Mouse (Mus musculus) brain, embryonic 14.5 days (tissue): Measurements from ENCODE around the gene Arfrp1. TPM values are rescaled to one million over a fixed set of nuclear protein-coding genes. Genes with fewer than 3 reads are reported as not detected.

Source experiments
- DNase-seq: peaks from one replicate; pipeline ENCODE4 v3.0.0-alpha.2; 2011; ENCODE audit warnings: low read depth
- CTCF ChIP-seq: fragments of 200-500 bp; IDR thresholded peaks from 2 replicates; pipeline ENCODE4 v1.5.1; 2012; ENCODE audit warnings: inconsistent platforms, mild to moderate bottlenecking, moderate library complexity, borderline replicate concordance; ENCODE audit not compliant: insufficient read depth, insufficient read length; ENCODE audit errors: extremely low read depth
- POLR2A ChIP-seq: fragments of 200-500 bp; IDR thresholded peaks from 2 replicates; pipeline ENCODE4 v1.6.1; 2012; ENCODE audit warnings: mild to moderate bottlenecking, inconsistent platforms, borderline replicate concordance; ENCODE audit not compliant: poor library complexity, insufficient read depth, insufficient read length, severe bottlenecking; ENCODE audit errors: extremely low read depth
- polyA plus RNA-seq: library from polyadenylated mRNA; depleted of rRNA; stranded (reverse); fragments of >200 nt; gene quantifications from 2 replicates; pipeline ENCODE4 v1.2.3, GENCODE M21; 2012; rRNA removed

The Arfrp1 gene
- polyA plus RNA-seq, 1 experiment: 92.9 TPM

DNA sequence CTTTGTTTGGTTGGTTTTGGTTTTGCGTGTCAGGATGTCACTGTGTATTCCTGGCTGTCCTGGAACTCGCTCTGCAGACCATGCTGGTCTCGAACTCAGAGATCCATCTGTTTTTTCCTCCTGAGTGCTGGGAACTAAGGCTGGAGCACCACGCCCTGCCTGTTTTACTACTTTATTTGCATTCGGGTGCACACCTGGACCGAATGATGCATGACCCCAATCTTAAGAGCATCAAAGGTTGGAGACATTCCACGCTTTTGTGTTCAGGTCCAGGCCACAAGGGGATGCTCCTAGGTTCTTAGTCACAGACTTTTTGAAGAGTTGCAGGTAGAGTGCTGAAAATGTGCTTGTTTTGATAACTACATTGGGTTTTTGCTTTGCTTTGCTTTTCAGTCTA lies 45.1 kb downstream of the Arfrp1 start:
- TF ChIP-seq CTCF (no peak), POLR2A (no peak)
- no peak for DNase-seq

DNA sequence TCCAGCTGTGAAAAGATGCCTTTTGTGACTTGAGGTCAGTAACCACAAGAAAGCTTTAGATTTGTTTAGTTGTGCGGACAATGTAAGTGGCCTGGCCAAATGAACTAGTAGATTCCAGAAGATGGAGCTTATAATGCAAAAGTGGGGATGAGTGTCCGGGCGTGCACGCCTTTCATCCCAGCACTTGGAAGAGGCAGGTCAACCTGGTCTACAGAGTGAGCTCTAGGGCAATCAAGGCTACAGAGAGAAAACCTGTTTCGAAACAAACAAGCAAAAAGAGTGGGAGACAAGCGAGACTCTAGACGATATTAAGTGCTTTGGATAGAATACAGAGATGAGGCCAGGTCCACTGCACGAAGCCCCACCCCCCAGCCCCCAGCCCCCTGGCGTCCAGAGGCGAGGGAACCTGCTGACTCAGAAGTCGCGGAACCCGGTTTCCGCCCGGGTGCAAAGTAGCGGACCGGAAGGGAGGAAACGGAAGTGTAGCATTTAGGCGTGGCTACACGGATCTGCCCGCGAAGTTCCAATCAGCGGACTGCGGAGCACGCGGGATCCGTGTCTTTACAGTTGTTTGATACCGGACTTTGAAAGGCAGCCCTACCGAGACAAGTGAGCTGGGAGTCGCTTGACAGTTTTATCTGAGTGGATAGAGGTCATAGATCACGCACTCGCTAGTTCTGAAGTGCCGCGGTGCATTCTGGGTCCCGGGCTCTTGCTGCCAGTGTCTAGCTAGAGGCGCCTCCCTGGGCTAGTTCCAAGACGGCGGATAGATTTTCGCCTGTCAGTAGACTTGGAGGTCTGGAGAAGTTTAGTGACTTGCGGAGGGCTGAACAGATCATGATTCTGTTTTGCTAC lies 45.7 kb downstream of the Arfrp1 start, which contains the start of gene Rtel1:
TSS of gene Rtel1 (plus strand) at position 492 of the 855 bp plus-strand sequence.
- DNase-seq: peak; percentile 96
- TF ChIP-seq CTCF (0 out of 2 replicates have a peak, but pooled peaks have one; percentile 5), POLR2A (no peak)

DNA sequence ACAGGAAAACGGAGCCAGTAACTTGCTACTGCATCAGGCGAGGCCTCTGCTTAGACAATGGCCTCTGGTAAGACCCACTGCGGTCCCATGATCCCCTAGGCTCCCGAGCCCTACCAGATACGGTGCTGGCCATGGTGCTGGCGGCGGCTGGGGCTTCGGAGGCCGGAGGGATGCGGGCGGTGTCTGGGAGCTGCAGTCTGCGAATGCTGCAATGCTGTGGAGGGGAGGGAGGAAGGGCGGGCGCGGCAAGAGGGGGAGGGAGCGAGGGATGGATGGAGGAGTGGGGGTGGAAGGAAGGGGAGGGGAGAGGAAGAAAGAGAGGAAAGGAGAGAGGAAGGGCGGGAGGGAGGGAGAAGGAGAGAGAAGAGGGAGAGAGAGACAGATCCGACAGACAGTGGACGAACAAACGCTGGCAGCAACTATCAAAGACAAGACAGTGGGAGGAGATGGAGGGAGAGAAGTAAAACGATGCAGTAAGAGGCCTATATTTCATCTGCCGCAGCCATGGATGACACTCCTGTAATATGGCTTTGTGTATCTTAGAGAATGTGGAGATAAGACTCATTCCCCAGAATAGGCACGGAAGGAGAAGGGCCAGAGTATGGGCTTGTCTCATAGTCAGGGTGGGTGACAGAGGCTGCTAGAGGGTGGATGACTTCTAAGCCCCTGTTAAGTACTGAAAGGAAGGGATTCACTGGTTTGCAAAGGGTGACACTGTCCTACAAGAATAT lies 51.0 kb downstream of the Arfrp1 start, which contains the start of gene Stmn3:
TSS of gene Stmn3 (minus strand) at position 421 of the 731 bp plus-strand sequence.
- DNase-seq: peak; percentile 93
- TF ChIP-seq POLR2A (peak; percentile 43; the same call in 1 of the 2 replicates), CTCF (no peak)

DNA sequence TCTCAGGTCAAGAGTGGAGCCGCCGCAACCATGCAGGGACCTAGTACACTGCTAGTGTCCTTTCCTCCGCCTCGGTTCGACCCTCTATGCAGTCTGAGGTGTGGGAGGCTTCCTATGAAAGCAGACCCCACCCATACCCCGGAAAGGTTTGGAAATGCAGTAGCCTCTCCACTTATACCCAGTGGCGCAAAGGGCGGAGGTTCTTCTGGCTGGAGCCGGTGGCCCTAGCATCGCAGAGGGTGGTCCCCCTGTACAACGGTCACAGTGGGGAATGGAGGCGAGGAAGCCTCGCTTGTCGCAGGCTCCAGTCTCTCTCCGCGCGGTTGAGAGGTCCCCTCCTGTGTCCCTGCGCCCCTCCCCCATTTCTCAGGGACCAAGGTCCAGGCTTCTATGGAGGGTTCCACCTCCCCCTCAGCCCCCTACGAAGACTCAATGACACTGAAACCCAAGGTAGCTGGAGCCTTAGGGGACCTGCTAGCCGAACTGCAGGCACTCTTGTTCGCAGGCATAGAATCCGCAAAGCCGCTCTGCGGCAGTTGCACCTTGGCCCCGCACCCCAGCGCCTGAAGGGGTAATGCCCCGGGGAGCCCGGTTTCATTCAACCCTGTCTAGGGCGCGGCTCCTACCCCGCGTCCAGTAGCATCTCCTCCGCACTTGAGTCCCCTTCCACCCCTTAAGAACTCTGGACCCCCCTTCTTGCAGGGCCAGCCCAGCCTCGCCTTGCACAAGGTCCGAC lies 51.7 kb downstream of the Arfrp1 start:
- DNase-seq: peak; percentile 64
- TF ChIP-seq CTCF (no peak), POLR2A (no peak)

DNA sequence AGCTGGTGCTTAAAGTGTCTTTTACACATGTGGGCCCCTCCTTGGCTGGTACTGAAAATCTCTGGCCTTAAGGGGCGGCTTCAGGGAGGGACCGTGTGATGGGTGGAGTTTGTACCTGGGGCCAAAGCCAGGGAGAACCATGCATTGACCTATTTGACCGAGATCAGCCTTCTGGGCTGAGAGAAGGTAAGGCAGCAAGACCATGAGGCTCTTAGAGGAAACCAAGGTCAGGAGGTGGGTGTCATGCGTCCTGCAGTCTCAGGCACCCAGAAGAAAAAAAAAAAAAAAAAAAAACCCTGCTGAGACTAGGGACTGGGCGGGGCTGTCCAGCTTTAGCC lies 52.2 kb downstream of the Arfrp1 start:
- DNase-seq: peak; percentile 4
- TF ChIP-seq CTCF (no peak), POLR2A (no peak)

DNA sequence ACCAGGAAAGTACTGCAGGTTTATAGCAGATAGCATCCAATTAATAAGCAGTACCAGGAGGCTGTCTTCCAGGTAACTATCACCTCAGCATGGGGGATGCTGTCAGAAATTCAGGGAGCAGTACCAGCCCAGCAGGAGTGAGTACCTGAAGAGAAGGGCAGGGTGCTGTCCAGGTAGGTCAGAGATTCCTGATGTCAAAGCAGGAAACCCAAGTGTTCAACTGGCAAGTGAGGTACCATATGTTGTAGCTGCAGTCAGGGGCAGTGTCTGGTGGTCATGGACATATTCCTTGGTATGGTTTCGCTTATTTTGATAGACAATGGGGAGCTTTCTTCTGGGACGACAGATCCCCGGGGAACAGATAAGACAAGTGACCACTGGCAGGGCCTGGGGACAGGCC lies 52.8 kb downstream of the Arfrp1 start:
- TF ChIP-seq CTCF: no peak
- TF ChIP-seq POLR2A: no peak
- DNase-seq: no peak

Other genes starting within 250 kb of the Arfrp1 start
- gene Kcnq2, start 230.1 kb downstream of the Arfrp1 start, polyA plus RNA-seq: 64.8 and 105 TPM in 2 replicates
- gene Eef1a2, start 208.4 kb downstream of the Arfrp1 start, polyA plus RNA-seq: 85.1 and 133 TPM in 2 replicates
- 252 and 381 TPM in 2 replicates for gene Ppdpf, start 178.2 kb downstream of the Arfrp1 start, polyA plus RNA-seq
- gene Ptk6, start 162.6 kb downstream of the Arfrp1 start, polyA plus RNA-seq: 0.04 and 0.05 TPM in 2 replicates
- 0.14 and 0.33 TPM in 2 replicates for gene Srms, start 152.2 kb downstream of the Arfrp1 start, polyA plus RNA-seq
- gene Fndc11, start 145.4 kb downstream of the Arfrp1 start, polyA plus RNA-seq: 0.11 and 0.14 TPM in 2 replicates
- 1.7 and 1.8 TPM in 2 replicates for gene Helz2, start 123.4 kb downstream of the Arfrp1 start, polyA plus RNA-seq
- gene Gmeb2, start 77.4 kb downstream of the Arfrp1 start, polyA plus RNA-seq: 34.6 and 43.3 TPM in 2 replicates
- 774 and 800 TPM in 2 replicates for gene Stmn3, start 50.9 kb downstream of the Arfrp1 start, polyA plus RNA-seq
- gene Rtel1, start 45.7 kb downstream of the Arfrp1 start, polyA plus RNA-seq: 88.7 and 133 TPM in 2 replicates
- 117 and 126 TPM in 2 replicates for gene Zgpat, start 476 bp downstream of the Arfrp1 start, polyA plus RNA-seq
- 98.7 and 147 TPM in 2 replicates for gene Lime1, start 14.7 kb upstream of the Arfrp1 start, polyA plus RNA-seq
- 12.1 and 18.4 TPM in 2 replicates for gene Zbtb46, start 94.0 kb upstream of the Arfrp1 start, polyA plus RNA-seq
- not detected in 2 replicates for gene Abhd16b, start 127.8 kb upstream of the Arfrp1 start, polyA plus RNA-seq
- 94.9 and 118 TPM in 2 replicates for gene Tpd52l2, start 131.7 kb upstream of the Arfrp1 start, polyA plus RNA-seq
- 152 and 190 TPM in 2 replicates for gene Dnajc5, start 155.1 kb upstream of the Arfrp1 start, polyA plus RNA-seq
- 125 and 204 TPM in 2 replicates for gene Uckl1, start 219.5 kb upstream of the Arfrp1 start, polyA plus RNA-seq
- gene Prpf6, start 226.5 kb upstream of the Arfrp1 start, polyA plus RNA-seq: 30.9 and 44.4 TPM in 2 replicates
- 105 and 142 TPM in 2 replicates for gene Zfp512b, start 227.4 kb upstream of the Arfrp1 start, polyA plus RNA-seq
- gene Samd10, start 233.8 kb upstream of the Arfrp1 start, polyA plus RNA-seq: 161 and 163 TPM in 2 replicates